Mouse (Mus musculus) liver, embryonic 11.5 days (tissue): ENCODE data around the gene Cbfa2t2. TPM values are rescaled to one million over a fixed set of nuclear protein-coding genes. Genes with fewer than 3 reads are reported as not detected.
"Not testable (repeated sequence)": the region's sequence is repeated elsewhere in the genome, so short reads cannot be mapped to it uniquely, and the experiment has no call there.

Source experiments
- ATAC-seq: fragments of 200-750 bp; cut with Nextera tagmentation; replicated peaks from 2 replicates; pipeline ENCODE4 v1.8.0; 2017; ENCODE audit warnings: moderate number of reproducible peaks, mild to moderate bottlenecking, moderate TSS enrichment, moderate library complexity; ENCODE audit not compliant: low FRiP score
- DNase-seq: peaks from one replicate; pipeline ENCODE4 v3.0.0-alpha.2; 2017; ENCODE audit warnings: low spot score
- H3K27ac ChIP-seq: fragments of 300-500 bp; sonication (generic); 2 replicates; pipeline ENCODE4 v1.5.1; 2014; ENCODE audit warnings: mild to moderate bottlenecking, low read depth, low read length, control low read depth
- H3K27me3 ChIP-seq: fragments of 300-500 bp; sonication (generic); replicated peaks from 2 replicates; pipeline ENCODE4 v1.6.1; 2014; ENCODE audit warnings: low read length, mixed read lengths; ENCODE audit not compliant: control insufficient read depth, insufficient read depth
- H3K36me3 ChIP-seq: fragments of 300-500 bp; sonication (generic); 2 replicates; pipeline ENCODE4 v1.6.1; 2014; ENCODE audit warnings: mild to moderate bottlenecking, low read length, moderate library complexity, mixed read lengths; ENCODE audit not compliant: control insufficient read depth, insufficient read depth
- H3K4me1 ChIP-seq: fragments of 300-500 bp; sonication (generic); replicated peaks from 2 replicates; pipeline ENCODE4 v1.6.1; 2014; ENCODE audit warnings: low read length, mixed read lengths; ENCODE audit not compliant: control insufficient read depth, insufficient read depth
- H3K4me2 ChIP-seq: fragments of 300-500 bp; sonication (generic); 2 replicates; pipeline ENCODE4 v1.6.1; 2014; ENCODE audit warnings: mild to moderate bottlenecking, control low read depth, moderate library complexity
- H3K4me3 ChIP-seq: fragments of 300-500 bp; sonication (generic); 2 replicates; pipeline ENCODE4 v1.5.1; 2014; ENCODE audit warnings: low read depth, low read length, control low read depth
- H3K9ac ChIP-seq: fragments of 300-500 bp; sonication (generic); 2 replicates; pipeline ENCODE4 v1.6.1; 2014; ENCODE audit warnings: low read depth, low read length, control low read depth
- H3K9me3 ChIP-seq: fragments of 300-500 bp; sonication (generic); 2 replicates; pipeline ENCODE4 v1.6.1; 2016; ENCODE audit warnings: low read length, inconsistent platforms, mixed read lengths; ENCODE audit not compliant: control insufficient read depth
- WGBS: fragments of 180-500 bp; shearing (Covaris S2); extraction: QIAGEN DNeasy Blood & Tissue Kit; methylation state at CpG from one replicate; pipeline ENCODE4 v1.1.7; 2014; 5-methylcytosine and 5-hydroxymethylcytosine counted together
- polyA plus RNA-seq: library from polyadenylated mRNA; unstranded; fragments of >200 nt; fragmentation: Nextera tagmentation; extraction: Ambion mirVana; gene quantifications from 2 replicates; pipeline ENCODE4 v1.2.1, GENCODE M21; 2014

Cbfa2t2 gene
- polyA plus RNA-seq, 1 experiment from 2014 or later, result 23.5 TPM

DNA sequence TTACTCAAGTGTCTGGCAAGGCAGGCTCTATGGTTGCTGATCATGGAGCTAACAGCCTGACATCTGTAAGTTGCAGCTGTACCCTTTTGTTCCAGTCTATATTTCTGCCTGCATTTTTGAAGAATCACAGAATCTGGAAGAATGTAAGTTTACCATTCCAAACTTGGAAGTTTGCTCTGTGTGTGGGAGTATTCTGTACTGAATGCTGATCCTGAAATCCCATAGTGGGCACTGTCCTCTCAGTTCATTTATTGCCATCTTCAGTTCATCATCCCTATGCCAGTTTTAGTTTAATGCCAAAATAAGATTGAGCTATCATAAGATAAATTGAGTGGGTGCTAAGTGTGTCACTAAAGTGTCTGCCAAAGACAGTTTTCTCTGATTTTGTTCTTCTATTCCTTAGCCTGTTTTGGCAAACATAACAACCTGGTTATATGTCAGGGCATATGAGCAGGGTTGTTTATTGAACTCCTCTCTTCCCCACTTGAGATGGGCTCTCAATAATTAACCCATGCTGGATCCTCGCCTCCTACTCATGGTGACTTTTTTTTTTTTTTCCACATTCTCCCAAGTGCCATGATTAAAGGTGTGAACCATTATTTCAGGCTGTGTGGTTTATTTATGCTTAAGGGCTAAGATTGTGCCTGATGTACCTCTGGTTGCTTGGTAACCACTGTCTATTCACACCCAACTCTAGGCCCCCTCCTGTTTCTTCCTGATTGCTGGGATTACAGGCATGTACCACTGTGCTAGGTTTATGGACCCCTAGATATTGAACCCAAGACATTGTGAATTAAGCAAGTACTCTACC, 38.2 kb downstream of the Cbfa2t2 start:
- WGBS, result 76% methylated on average over 1 of the region's 1 CpGs
- no peaks in the 10 kb centered on the region for H3K4me1 ChIP-seq
- no peaks in the 10 kb centered on the region for H3K27me3 ChIP-seq
- no peak overlapping the region for H3K27ac ChIP-seq
- H3K4me2 ChIP-seq, result no peak overlapping the region
- DNase-seq (no peak), ATAC-seq (no peak)
- H3K9me3 ChIP-seq, result no peaks in the 10 kb centered on the region
- no peak overlapping the region for H3K9ac ChIP-seq
- H3K4me3 ChIP-seq, result no peak overlapping the region
- no peaks in the 10 kb centered on the region for H3K36me3 ChIP-seq

DNA sequence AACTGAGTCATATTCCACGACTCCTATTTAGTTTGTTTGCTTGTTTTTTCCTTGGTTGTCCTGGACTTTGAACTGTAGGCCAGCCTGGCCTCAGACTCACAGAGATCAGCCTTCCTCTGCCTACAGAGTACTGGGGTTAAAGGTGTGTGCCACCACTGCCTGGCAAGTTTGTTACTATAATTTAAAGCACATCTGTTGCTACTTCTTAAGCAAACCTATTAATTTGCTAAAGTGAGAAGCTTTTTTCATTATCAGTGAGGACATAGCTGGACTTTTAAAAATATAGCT, 38.7 kb downstream of the Cbfa2t2 start:
- Histone ChIP-seq H3K36me3 (no peaks in the 10 kb centered on the region), H3K27ac (no peak overlapping the region), H3K27me3 (no peaks in the 10 kb centered on the region), H3K4me2 (no peak overlapping the region), H3K9ac (no peak overlapping the region), H3K4me1 (no peaks in the 10 kb centered on the region), H3K9me3 (no peaks in the 10 kb centered on the region), H3K4me3 (no peak overlapping the region)
- WGBS, result 56% methylated on average over 1 of the region's 1 CpGs
- ATAC-seq (no peak), DNase-seq (no peak)

DNA sequence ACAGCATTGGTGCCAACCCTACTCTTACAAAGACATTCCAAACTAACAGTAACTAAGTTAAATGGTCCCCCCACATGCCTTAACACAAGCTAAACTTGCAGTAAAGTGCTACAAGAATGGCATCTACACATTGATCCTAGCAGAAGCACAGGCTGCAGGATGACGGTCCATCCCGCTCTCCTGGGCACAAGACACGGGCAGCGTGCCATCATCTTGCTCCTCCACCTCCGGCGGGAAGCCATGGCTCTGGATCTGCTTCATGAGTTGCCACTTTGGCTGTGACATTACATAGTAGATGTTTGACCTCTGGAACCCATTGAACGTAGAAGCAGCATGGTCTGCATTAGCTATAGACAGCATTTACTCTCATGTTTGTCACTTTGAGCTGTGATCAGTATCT, 39.6 kb downstream of the Cbfa2t2 start:
- 98% methylated on average over 7 of the region's 7 CpGs for WGBS
- no peak for DNase-seq
- no peaks in the 10 kb centered on the region for H3K9me3 ChIP-seq
- no peak for ATAC-seq
- H3K9ac ChIP-seq, result no peak overlapping the region
- no peak overlapping the region for H3K4me3 ChIP-seq
- no peak overlapping the region for H3K4me2 ChIP-seq
- no peaks in the 10 kb centered on the region for H3K36me3 ChIP-seq
- H3K27me3 ChIP-seq, result no peaks in the 10 kb centered on the region
- H3K27ac ChIP-seq, result no peak overlapping the region
- H3K4me1 ChIP-seq, result no peaks in the 10 kb centered on the region

DNA sequence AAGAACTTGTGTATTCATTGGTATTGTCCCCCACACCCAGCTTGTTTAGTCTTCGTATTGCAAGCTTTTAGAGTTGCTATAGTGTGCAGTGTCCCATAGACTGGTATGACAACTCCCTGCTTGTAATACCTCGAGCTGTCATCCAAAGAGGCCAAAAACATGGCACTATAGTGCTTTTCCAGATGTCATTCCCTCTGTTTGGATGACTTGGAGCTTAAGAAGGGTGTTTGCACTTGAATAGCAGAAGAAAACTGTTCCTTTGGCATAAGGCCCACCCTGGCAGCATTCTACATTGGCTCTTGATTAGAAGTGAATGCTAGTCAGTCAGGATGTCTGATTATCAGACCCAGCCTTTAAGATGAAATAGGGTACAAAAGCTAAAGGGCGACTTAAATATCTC, 40.7 kb downstream of the Cbfa2t2 start:
- Histone ChIP-seq H3K4me2 (no peak overlapping the region), H3K36me3 (no peaks in the 10 kb centered on the region), H3K27me3 (no peaks in the 10 kb centered on the region), H3K4me1 (no peaks in the 10 kb centered on the region), H3K9me3 (no peaks in the 10 kb centered on the region), H3K9ac (no peak overlapping the region), H3K27ac (no peak overlapping the region), H3K4me3 (no peak overlapping the region)
- 83% methylated on average over 3 of the region's 3 CpGs for WGBS
- no peak for ATAC-seq
- no peak for DNase-seq

DNA sequence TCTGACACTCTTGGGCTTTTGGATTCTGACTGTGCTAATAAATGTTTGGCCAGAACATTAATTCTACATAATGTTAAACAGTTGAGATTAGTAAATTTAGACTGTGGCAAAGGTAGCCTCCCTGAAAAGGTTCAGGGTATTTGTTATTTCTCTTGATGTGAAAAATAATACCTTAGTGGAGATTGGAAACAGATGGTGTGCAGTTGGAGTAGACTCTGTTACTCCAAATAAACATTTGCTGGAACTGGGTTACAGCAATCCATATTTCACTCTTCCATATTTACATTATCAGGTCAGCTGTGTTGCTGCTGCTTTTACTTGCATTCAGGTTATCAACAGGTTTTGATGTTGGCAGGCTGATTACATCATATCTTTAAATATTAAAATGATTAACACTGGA, 55.5 kb downstream of the Cbfa2t2 start:
- Histone ChIP-seq H3K4me3 (no peak overlapping the region), H3K4me1 (no peaks in the 10 kb centered on the region; the same call in 1 of the 2 replicates), H3K9me3 (no peaks in the 10 kb centered on the region), H3K9ac (no peak overlapping the region), H3K27me3 (no peaks in the 10 kb centered on the region), H3K27ac (no peak overlapping the region), H3K36me3 (no peaks in the 10 kb centered on the region), H3K4me2 (no peak overlapping the region)
- no peak for DNase-seq
- ATAC-seq, result no peak

DNA sequence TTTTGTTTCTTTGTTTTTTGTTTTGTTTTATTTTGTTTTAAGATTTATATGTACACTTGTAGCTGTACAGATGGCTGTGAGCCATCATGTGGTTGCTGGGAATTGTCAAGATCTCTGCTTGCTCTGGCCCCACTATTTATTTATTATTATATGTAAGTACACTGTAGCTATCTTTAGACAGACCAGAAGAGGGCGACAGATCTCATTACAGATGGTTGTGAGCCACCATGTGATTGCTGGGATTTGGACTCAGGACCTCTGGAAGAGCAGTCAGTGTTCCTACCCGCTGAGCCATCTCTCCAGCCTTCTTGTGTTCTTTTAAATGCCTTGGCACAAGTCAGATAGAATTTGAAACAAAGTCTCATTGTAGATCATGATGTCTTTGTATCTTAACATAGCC, 57.3 kb downstream of the Cbfa2t2 start:
- not testable (repeated sequence) for H3K4me1 ChIP-seq

DNA sequence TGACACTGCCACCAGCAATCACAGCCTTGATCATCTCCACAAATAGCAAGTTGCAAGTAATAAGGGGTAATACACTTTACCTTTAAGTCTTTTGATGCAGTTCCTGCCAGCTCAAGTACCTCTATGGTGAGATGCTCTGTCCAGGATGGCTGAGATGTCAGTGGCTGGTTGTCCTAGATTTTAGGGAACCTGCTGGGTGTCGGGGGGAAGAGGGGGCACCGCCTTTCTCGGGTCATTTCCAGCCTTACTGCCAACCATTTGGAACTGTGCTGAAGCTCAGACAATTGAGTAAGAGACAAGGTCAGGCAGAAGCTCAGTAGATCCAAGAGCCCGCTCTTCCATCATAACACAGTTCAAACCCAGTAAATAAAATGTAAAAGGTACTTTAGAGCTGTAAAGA, 58.7 kb downstream of the Cbfa2t2 start:
- H3K4me3 ChIP-seq, result no peak overlapping the region
- ATAC-seq (no peak), DNase-seq (no peak)
- no peak overlapping the region for H3K9ac ChIP-seq
- H3K27me3 ChIP-seq, result no peaks in the 10 kb centered on the region
- no peak overlapping the region for H3K27ac ChIP-seq
- H3K4me1 ChIP-seq, result peaks cover 9% of the 10 kb centered on the region; the same call in 1 of the 2 replicates
- no peaks in the 10 kb centered on the region for H3K9me3 ChIP-seq
- no peaks in the 10 kb centered on the region for H3K36me3 ChIP-seq
- WGBS, result 87% methylated on average over 4 of the region's 4 CpGs
- no peak overlapping the region for H3K4me2 ChIP-seq

More for the DNA sequence above, 57.3 kb downstream of the Cbfa2t2 start:
- not testable (repeated sequence) for H3K27ac ChIP-seq, H3K4me3 ChIP-seq, DNase-seq, H3K9ac ChIP-seq, H3K9me3 ChIP-seq, H3K4me2 ChIP-seq, H3K27me3 ChIP-seq, H3K36me3 ChIP-seq, ATAC-seq
- 50% methylated on average over 2 of the region's 2 CpGs for WGBS

DNA sequence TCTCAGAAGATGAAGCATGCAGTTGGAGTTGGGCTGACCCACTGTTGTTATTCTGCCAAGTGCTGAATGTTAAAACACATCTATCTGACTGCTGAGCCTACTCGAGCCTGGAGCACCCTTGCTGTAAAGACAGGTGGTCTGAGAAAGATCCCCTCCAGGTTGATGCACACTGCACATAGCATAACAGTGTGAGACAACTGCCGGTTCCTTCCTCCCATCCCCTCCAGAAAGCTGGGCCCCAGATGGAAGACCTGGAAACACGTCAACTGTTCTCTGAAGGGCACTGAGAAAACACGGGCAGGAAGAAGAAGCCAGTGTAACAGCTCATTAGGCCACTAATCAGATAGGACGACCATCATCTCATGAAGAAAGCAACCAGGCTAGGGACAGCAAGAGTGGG, 62.3 kb downstream of the Cbfa2t2 start:
- Histone ChIP-seq H3K9me3 (no peaks in the 10 kb centered on the region), H3K9ac (no peak overlapping the region), H3K4me1 (peaks cover 9% of the 10 kb centered on the region; the same call in 1 of the 2 replicates), H3K4me3 (no peak overlapping the region), H3K36me3 (no peaks in the 10 kb centered on the region; the same call in 1 of the 2 replicates), H3K4me2 (no peak overlapping the region), H3K27me3 (no peaks in the 10 kb centered on the region), H3K27ac (no peak overlapping the region)
- DNase-seq, result no peak
- WGBS, result 59% methylated on average over 5 of the region's 5 CpGs
- no peak for ATAC-seq

DNA sequence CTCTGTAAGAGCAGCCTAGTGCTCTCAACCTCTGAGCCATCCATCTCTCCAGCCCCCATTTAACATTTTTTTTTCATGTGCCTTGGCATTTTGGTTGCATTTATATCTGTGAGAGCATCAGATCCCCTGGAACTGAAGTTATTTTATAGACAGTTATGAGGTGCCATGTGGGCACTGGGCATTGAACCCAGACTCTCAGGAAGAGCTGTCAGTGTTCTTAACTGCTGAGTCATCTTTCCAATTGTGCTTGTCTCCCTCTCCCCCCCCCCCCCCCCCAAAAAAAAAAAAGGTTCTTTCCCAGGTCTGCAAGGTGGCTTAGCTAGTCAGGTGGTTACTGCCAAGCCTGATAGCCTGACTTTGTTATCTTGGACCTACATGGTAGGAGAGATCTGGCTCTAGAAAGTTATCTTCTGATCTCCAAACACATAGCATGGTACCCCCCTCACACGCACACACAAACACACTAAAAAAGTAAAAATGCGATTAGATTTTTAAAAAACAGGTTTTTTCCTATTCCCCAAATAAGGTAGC, 63.5 kb downstream of the Cbfa2t2 start:
- Histone ChIP-seq H3K9ac (no peak overlapping the region), H3K4me1 (peaks cover 9% of the 10 kb centered on the region; the same call in 1 of the 2 replicates), H3K36me3 (no peaks in the 10 kb centered on the region; the same call in 1 of the 2 replicates), H3K9me3 (no peaks in the 10 kb centered on the region), H3K4me3 (no peak overlapping the region), H3K27ac (no peak overlapping the region), H3K4me2 (no peak overlapping the region), H3K27me3 (no peaks in the 10 kb centered on the region)
- WGBS, result 72% methylated on average over 2 of the region's 2 CpGs
- no peak for DNase-seq
- ATAC-seq, result no peak; the same call in 1 of the 2 replicates
